Mouse (Mus musculus): ENCODE data around the gene Treml2. TPM values are rescaled to one million over a fixed set of nuclear protein-coding genes. Genes with fewer than 3 reads are reported as not detected.

Treml2 gene
- polyA plus RNA-seq, 1 experiment from 2014 or later = 4.8 TPM

DNA sequence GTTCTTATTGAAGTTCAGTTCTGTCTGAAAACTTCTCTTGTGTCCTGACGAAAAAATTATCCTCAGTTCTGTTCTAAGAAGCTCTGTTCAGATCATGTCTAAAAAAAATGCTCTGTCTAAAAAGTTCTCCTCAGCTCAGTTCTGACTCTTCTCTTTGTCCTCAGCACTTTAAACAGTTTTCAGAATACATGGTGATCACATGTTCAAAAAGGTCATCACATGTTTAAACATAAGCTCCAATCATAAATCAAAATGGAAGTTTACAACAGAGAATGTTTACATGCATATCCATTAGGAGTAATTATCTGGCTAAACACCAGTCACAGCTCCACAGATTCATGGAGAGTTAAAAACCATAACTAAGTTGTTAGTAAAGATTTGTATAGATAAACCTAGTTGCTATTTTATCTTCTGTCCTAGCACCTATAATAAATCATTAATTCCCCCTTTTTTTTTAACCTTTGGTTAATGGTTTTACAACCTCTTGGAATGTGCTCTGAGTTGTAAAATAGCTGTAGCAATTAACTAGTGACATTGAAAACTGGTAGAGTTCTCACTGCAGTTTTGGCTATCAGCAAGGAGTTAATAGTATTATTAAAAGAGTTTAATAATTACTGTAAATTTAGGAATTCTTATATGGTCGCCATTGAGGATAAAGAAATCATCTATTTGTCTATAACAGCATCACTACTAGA, 32.5 kb upstream of the Treml2 start:
- Histone ChIP-seq H3K4me3 (ENCODE audit: low read depth, low read length) (no peak overlapping the region), H3K9me3 (ENCODE audit: control insufficient read depth, low read length) (no peaks in the 10 kb centered on the region), H3K27me3 (replicated peaks; ENCODE audit: control insufficient read depth, insufficient read depth, low read length) (no peaks in the 10 kb centered on the region), H3K36me3 (ENCODE audit: control insufficient read depth, insufficient read depth, low read length) (no peaks in the 10 kb centered on the region), H3K4me2 (no peak overlapping the region), H3K27ac (ENCODE audit: low read depth, low read length) (no peak overlapping the region), H3K4me1 (replicated peaks; ENCODE audit: control insufficient read depth, insufficient read depth, low read length) (peaks cover 18% of the 10 kb centered on the region; the same call in 1 of the 2 replicates), H3K9ac (ENCODE audit: low read depth, low read length) (no peak overlapping the region)
- no peak for ATAC-seq (replicated peaks; ENCODE audit: low FRiP score)
- WGBS = 57% methylated on average over 2 of the region's 2 CpGs
- no peak for DNase-seq (ENCODE audit: low spot score)

GRCm38 (mm10) chr17:48267591-48267990, 31.7 kb upstream of the Treml2 start:
- no peak overlapping the region for H3K4me3 ChIP-seq (ENCODE audit: low read depth, low read length)
- DNase-seq (ENCODE audit: low spot score) (no peak), ATAC-seq (replicated peaks; ENCODE audit: low FRiP score) (peak; percentile 48; the same call in 1 of the 2 replicates)
- peaks cover 23% of the 10 kb centered on the region for H3K4me1 ChIP-seq (replicated peaks; ENCODE audit: control insufficient read depth, insufficient read depth, low read length)
- H3K4me2 ChIP-seq = no peak overlapping the region
- WGBS = 58% methylated on average over 1 of the region's 1 CpGs
- H3K27me3 ChIP-seq (replicated peaks; ENCODE audit: control insufficient read depth, insufficient read depth, low read length) = no peaks in the 10 kb centered on the region
- H3K9ac ChIP-seq (ENCODE audit: low read depth, low read length) = no peak overlapping the region
- no peak overlapping the region for H3K27ac ChIP-seq (ENCODE audit: low read depth, low read length)
- H3K9me3 ChIP-seq (ENCODE audit: control insufficient read depth, low read length) = no peaks in the 10 kb centered on the region
- no peaks in the 10 kb centered on the region for H3K36me3 ChIP-seq (ENCODE audit: control insufficient read depth, insufficient read depth, low read length)

DNA sequence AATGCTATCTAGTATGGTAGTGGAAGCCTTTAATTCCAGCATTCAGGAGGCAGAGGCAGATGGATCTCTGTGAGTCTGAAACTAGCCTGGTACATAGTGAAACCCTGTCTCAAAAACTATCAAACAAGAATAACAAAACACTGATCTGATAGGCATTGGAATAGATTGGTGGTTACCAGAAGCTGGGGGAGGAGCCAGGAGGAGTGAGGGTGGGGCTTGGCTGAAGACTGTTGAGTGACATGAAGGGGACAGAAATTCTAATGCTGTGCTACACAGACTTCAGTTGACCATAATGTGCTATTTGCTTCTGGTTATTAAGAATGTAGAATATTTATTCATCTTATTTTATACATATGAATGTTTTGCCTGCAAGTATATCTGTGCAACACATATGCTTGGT, 31.0 kb upstream of the Treml2 start:
- Histone ChIP-seq H3K36me3 (ENCODE audit: control insufficient read depth, insufficient read depth, low read length) (no peaks in the 10 kb centered on the region), H3K27ac (ENCODE audit: low read depth, low read length) (no peak overlapping the region), H3K9ac (ENCODE audit: low read depth, low read length) (no peak overlapping the region), H3K4me1 (replicated peaks; ENCODE audit: control insufficient read depth, insufficient read depth, low read length) (peaks cover 26% of the 10 kb centered on the region), H3K9me3 (ENCODE audit: control insufficient read depth, low read length) (no peaks in the 10 kb centered on the region), H3K27me3 (replicated peaks; ENCODE audit: control insufficient read depth, insufficient read depth, low read length) (no peaks in the 10 kb centered on the region), H3K4me3 (ENCODE audit: low read depth, low read length) (no peak overlapping the region), H3K4me2 (no peak overlapping the region)
- ATAC-seq (replicated peaks; ENCODE audit: low FRiP score) = no peak
- no peak for DNase-seq (ENCODE audit: low spot score)

DNA sequence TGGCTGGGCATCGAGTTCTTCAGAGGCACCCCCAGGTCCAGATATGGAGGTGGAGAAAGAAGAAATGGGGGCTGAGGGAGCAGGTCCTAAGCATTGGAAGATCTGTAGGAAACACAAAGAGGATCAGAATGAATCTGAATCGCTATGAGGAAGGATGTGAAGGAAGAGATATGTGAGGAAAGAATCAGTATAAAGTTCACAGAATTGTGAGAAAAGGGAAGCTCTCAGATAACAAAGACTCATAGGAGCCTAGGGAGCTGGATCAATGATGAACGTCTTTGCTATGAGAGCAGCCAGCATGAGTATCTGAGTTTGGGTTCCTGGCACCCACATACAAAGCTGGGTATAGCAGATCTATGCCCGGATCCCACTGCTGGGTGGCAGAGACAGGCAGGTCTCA, 29.5 kb upstream of the Treml2 start:
- Histone ChIP-seq H3K27ac (ENCODE audit: low read depth, low read length) (no peak overlapping the region), H3K9me3 (ENCODE audit: control insufficient read depth, low read length) (no peaks in the 10 kb centered on the region), H3K27me3 (replicated peaks; ENCODE audit: control insufficient read depth, insufficient read depth, low read length) (no peaks in the 10 kb centered on the region), H3K4me1 (replicated peaks; ENCODE audit: control insufficient read depth, insufficient read depth, low read length) (peaks cover 22% of the 10 kb centered on the region), H3K4me2 (no peak overlapping the region), H3K4me3 (ENCODE audit: low read depth, low read length) (no peak overlapping the region), H3K9ac (ENCODE audit: low read depth, low read length) (no peak overlapping the region), H3K36me3 (ENCODE audit: control insufficient read depth, insufficient read depth, low read length) (no peaks in the 10 kb centered on the region)
- DNase-seq (ENCODE audit: low spot score) (no peak), ATAC-seq (replicated peaks; ENCODE audit: low FRiP score) (no peak)
- 53% methylated on average over 4 of the region's 4 CpGs for WGBS

DNA sequence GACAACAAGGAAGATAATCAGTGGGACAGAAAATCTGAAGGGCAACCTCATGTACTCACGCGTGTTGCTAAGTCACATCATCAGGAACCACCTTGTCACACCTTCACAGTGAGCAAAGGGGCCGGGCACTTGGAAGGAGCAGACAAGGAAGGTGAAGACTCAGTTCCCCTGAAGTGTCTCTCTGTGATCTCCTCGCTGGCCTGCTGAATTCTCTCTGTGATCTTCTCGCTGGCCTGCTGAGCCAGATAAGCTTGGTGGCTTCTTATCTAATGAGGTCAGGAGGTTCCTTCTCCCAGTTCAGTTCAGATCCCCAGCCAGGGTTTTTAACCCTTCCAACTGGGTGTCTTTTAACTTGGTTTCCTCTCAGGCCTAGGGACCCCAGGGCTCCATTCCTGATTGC, 27.1 kb upstream of the Treml2 start:
- ATAC-seq (replicated peaks; ENCODE audit: low FRiP score) = peak; percentile 89
- peak overlapping the region; percentile 20 for H3K4me3 ChIP-seq (ENCODE audit: low read depth, low read length)
- peak overlapping the region; percentile 58 for H3K4me2 ChIP-seq
- peak overlapping the region; percentile 82 for H3K27ac ChIP-seq (ENCODE audit: low read depth, low read length)
- H3K27me3 ChIP-seq (replicated peaks; ENCODE audit: control insufficient read depth, insufficient read depth, low read length) = no peaks in the 10 kb centered on the region
- peak overlapping the region; percentile 20; the same call in 1 of the 2 replicates for H3K9ac ChIP-seq (ENCODE audit: low read depth, low read length)
- peaks cover 22% of the 10 kb centered on the region for H3K4me1 ChIP-seq (replicated peaks; ENCODE audit: control insufficient read depth, insufficient read depth, low read length)
- peak; percentile 64 for DNase-seq (ENCODE audit: low spot score)
- no peaks in the 10 kb centered on the region for H3K9me3 ChIP-seq (ENCODE audit: control insufficient read depth, low read length)
- 31% methylated on average over 5 of the region's 5 CpGs for WGBS
- H3K36me3 ChIP-seq (ENCODE audit: control insufficient read depth, insufficient read depth, low read length) = no peaks in the 10 kb centered on the region

DNA sequence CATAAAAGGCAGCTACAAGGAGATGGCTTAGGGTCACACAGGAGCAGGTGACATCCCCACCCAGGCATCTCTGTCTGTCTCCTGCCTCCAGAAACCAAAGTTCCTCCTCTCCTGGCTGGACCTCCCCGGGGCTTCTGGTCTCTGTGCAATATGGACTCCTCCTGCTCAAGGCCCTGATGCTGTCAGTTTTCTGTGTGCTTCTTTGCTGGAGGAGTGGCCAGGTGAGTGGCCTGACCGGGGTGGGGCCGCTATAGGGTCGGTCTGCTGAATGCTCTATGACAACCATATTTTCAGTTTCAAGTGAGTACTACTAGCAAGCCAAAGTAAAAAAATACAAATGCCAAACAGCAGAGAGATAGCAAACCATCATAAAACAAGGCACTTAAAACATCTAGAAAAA, 26.7 kb upstream of the Treml2 start:
- Histone ChIP-seq H3K4me3 (ENCODE audit: low read depth, low read length) (0 out of 2 replicates have a peak overlapping the region, but pooled peaks have one; percentile 13), H3K9ac (ENCODE audit: low read depth, low read length) (peak overlapping the region; percentile 20; the same call in 1 of the 2 replicates), H3K27me3 (replicated peaks; ENCODE audit: control insufficient read depth, insufficient read depth, low read length) (no peaks in the 10 kb centered on the region), H3K9me3 (ENCODE audit: control insufficient read depth, low read length) (no peaks in the 10 kb centered on the region), H3K36me3 (ENCODE audit: control insufficient read depth, insufficient read depth, low read length) (no peaks in the 10 kb centered on the region), H3K4me1 (replicated peaks; ENCODE audit: control insufficient read depth, insufficient read depth, low read length) (peaks cover 18% of the 10 kb centered on the region), H3K4me2 (peak overlapping the region; percentile 58), H3K27ac (ENCODE audit: low read depth, low read length) (peak overlapping the region; percentile 82)
- DNase-seq (ENCODE audit: low spot score) (no peak), ATAC-seq (replicated peaks; ENCODE audit: low FRiP score) (peak; percentile 47)
- 59% methylated on average over 4 of the region's 4 CpGs for WGBS

DNA sequence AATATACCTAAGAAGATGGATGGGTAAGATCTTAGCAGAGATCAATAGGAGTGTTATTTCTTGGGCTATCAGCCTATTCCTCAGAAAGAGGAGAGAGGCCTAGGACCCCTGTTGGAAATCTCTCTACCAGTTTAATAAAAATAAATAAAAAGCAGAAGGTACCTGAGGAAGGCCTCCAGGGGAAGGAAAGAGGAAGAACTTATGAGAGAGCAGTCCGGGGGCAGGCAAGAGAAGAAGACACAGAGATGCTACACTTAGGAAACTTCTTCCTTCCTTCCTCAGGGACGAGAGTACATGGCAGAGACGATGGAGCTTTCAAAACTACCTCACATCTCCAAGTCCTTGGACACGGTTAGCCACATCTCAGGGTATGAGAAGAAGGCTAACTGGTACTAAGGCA, 25.2 kb upstream of the Treml2 start:
- no peak for ATAC-seq (replicated peaks; ENCODE audit: low FRiP score)

GRCm38 (mm10) chr17:48274885-48275284, 24.4 kb upstream of the Treml2 start:
- peaks cover 9% of the 10 kb centered on the region for H3K4me1 ChIP-seq (replicated peaks; ENCODE audit: control insufficient read depth, insufficient read depth, low read length)
- no peak overlapping the region for H3K27ac ChIP-seq (ENCODE audit: low read depth, low read length)
- H3K36me3 ChIP-seq (ENCODE audit: control insufficient read depth, insufficient read depth, low read length) = no peaks in the 10 kb centered on the region
- H3K9me3 ChIP-seq (ENCODE audit: control insufficient read depth, low read length) = no peaks in the 10 kb centered on the region
- no peak overlapping the region for H3K4me3 ChIP-seq (ENCODE audit: low read depth, low read length)
- ATAC-seq (replicated peaks; ENCODE audit: low FRiP score) = no peak
- 26% methylated on average over 6 of the region's 6 CpGs for WGBS
- peak; percentile 69 for DNase-seq (ENCODE audit: low spot score)
- no peaks in the 10 kb centered on the region for H3K27me3 ChIP-seq (replicated peaks; ENCODE audit: control insufficient read depth, insufficient read depth, low read length)
- no peak overlapping the region for H3K4me2 ChIP-seq
- no peak overlapping the region for H3K9ac ChIP-seq (ENCODE audit: low read depth, low read length)

More for the DNA sequence above, 25.2 kb upstream of the Treml2 start:
- DNase-seq (ENCODE audit: low spot score) = no peak
- Histone ChIP-seq H3K9ac (ENCODE audit: low read depth, low read length) (no peak overlapping the region), H3K4me2 (no peak overlapping the region), H3K4me3 (ENCODE audit: low read depth, low read length) (no peak overlapping the region), H3K27ac (ENCODE audit: low read depth, low read length) (no peak overlapping the region), H3K9me3 (ENCODE audit: control insufficient read depth, low read length) (no peaks in the 10 kb centered on the region), H3K27me3 (replicated peaks; ENCODE audit: control insufficient read depth, insufficient read depth, low read length) (no peaks in the 10 kb centered on the region), H3K36me3 (ENCODE audit: control insufficient read depth, insufficient read depth, low read length) (no peaks in the 10 kb centered on the region), H3K4me1 (replicated peaks; ENCODE audit: control insufficient read depth, insufficient read depth, low read length) (peaks cover 9% of the 10 kb centered on the region)
- WGBS = 75% methylated on average over 4 of the region's 4 CpGs

- DNase-seq (ENCODE audit: low spot score) = no peak
- ATAC-seq (replicated peaks; ENCODE audit: low FRiP score) = 0 out of 2 replicates have a peak, but pooled peaks have one; percentile 38
- no peaks in the 10 kb centered on the region for H3K9me3 ChIP-seq (ENCODE audit: control insufficient read depth, low read length)
- H3K36me3 ChIP-seq (ENCODE audit: control insufficient read depth, insufficient read depth, low read length) = no peaks in the 10 kb centered on the region
- H3K4me3 ChIP-seq (ENCODE audit: low read depth, low read length) = no peak overlapping the region
- no peak overlapping the region for H3K9ac ChIP-seq (ENCODE audit: low read depth, low read length)
- H3K4me2 ChIP-seq = peak overlapping the region; percentile 10
- H3K27me3 ChIP-seq (replicated peaks; ENCODE audit: control insufficient read depth, insufficient read depth, low read length) = no peaks in the 10 kb centered on the region
- WGBS = 40% methylated on average over 7 of the region's 7 CpGs
- H3K4me1 ChIP-seq (replicated peaks; ENCODE audit: control insufficient read depth, insufficient read depth, low read length) = peaks cover 9% of the 10 kb centered on the region
- no peak overlapping the region for H3K27ac ChIP-seq (ENCODE audit: low read depth, low read length)
These were observed 23.6 kb upstream of the Treml2 start for GRCm38 (mm10) chr17:48275736-48276135.

All from liver, embryonic 11.5 days (tissue).